Mouse (Mus musculus) c-Kit-negative CD71-positive TER-119-positive erythroid progenitor cells, embryonic 14.5 days (primary cell): ENCODE data around the gene Rxrg.

Experiments
- DNase-seq: peaks from one replicate; pipeline ENCODE4 v3.0.0-alpha.2; 2013; ENCODE audit warnings: low read depth, low spot score

Gene Rxrg

DNA sequence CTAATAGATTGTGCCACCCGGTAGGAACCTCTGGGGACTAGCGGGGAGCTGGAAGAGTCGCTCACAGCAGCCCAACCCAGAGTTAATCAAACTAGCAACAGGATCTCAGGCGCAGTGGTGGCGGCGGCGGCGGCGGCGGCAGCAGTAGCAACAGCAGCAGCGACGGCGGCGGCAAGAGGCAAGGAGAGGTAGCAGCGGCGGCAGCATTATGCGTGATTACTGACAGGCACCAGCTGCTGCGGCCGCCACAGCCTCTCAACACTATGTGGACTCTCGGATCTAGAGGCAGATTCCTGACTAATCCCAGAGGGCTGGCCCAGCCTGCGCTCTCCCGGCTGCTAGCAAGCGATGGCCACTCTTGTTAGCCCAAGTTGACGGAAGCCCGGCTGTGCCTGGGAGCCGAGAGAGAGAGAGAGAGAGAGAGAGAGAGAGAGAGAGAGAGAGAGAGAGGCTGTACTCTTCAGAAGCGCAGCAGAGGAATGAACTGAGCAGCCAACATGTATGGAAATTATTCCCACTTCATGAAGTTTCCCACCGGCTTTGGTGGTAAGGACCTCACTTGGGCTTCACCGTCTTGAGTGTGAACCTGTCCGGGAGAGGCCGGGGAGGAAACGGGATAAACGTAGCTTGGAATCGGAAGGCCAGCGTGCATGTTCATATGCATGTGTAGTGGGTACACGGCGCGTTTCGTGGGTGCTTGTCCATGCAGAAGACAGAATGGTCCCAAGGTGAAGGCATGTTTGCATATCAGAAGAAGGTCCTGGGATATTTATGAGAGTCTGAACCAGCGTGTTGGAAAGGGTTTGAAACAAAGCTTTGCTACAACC lies at the start of gene Rxrg:
Gene Rxrg, plus strand, starts transcription at position 130 of the 827 bp plus-strand sequence.
- no peak for DNase-seq

DNA sequence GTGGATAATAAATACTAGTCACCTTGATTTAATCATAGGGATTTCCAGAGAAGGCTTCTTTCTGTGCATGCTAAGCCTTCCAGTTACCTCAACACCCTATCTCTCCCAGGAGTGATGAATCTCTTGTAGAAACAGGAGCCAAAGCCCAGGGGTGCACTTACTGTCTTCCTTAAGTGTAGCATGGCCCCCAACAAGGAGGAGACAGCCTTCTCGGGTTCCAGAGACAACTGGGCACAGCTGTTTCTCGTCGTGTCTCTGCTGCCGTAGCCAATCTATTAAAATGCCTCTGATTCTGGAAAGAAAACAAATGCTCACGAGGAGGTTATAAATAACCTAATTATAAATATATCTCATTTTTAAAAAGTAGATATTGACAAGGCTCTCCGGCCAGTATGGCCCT lies 48.9 kb upstream of the Rxrg start:
- no peak for DNase-seq

DNA sequence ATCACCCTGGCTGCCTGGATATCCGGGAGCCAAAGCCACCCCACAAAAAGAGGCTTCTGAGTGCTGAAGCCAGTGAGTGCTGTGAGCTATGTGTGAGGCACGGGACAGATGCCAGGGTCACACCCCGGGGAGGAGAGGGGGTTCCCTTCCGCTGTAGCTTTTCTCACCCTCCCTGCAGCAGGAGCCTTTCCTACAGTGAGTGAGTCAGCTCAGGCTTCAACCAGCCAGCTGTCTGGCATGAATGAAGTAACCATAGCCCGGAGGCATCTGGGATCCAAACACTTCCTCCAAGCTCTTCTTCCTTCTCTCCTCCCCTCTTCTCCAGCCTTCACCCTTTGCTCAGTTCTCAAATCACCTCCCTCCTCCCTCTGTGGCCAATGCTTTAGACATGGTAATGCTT lies 46.6 kb upstream of the Rxrg start:
- DNase-seq: no peak

DNA sequence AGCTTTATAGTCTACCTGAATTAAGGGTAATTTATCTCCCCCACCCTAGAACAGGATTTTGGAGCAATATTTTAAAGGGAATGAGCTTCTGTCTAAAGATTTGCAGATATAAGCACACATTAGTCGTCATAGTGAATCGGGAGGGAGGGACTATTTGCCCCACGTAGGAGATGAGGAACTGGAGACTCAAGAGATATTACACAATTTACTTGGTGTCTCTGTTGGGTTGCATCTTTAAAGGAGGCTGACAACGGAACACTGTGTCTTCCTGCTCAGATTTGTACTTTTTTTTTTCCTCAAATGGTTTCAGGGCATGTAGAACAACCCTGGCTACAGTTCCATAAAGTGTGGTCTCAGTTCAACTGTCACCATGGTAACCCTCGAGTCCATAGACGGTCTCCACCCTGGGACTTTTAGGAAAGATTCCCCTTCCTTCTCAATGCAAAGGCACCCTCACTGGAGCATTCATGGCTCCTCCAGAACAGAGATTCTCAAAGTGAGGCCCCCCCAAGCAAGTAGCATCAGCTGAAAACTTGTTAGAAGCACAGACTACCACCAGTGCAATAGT lies 44.1 kb upstream of the Rxrg start:
- no peak for DNase-seq

DNA sequence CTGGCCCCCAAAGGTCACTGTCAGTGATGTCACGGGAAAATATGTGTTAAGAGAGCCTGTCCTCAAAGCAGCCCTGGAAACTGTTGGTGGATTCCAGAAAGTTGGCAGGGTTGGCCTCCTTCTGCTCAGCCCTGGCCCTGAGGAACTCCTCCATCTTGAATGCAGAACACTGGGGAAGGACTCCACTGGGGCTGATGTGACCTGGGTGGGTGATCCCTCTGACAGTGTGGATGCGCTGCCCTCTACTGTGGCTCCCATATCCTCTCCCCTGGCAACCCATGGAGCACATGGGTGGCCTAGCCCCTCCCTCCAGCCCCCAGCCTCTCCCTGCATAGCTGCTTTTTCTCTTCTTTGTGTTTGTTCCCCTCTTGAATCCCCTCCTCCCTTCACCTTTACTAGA lies 31.6 kb upstream of the Rxrg start:
- DNase-seq: no peak

DNA sequence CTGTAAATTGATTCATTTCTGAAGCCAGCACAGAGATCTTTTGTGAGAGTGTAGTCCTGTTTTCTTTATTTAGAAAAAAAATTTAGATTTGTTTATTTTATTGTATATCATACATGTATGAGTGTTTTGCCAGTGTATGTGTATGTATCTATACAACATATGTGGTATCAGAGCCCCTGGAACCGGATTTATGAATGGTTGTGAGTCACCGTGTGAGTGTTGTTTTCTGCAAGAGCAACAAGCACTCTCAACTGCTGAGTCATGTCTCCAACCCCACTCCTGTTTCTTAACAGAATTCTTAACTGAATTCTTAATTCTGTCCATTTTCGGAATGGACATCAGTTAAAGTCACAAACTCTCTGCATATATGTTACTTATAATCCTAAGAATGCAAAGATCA lies 19.1 kb upstream of the Rxrg start:
- DNase-seq: no peak

DNA sequence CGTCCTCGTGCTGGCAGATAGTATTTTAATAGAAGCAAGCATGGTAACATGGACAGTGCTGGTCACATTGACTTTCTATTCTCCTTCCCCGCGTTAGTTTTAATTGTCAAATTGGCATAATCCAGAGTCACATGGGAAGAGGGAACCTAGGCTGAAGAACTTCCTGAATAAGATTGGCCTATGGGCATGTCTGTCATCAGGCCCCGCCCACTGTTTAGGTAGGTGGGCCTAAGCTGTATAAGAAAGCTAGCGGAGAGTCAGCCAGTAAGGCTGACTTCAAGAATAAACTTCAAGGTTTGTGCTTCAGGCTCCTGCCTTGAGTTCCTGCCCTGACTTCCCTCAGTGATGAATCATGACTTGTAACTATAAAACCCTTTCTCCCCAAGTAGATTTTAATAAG lies 15.0 kb upstream of the Rxrg start:
- DNase-seq: no peak

DNA sequence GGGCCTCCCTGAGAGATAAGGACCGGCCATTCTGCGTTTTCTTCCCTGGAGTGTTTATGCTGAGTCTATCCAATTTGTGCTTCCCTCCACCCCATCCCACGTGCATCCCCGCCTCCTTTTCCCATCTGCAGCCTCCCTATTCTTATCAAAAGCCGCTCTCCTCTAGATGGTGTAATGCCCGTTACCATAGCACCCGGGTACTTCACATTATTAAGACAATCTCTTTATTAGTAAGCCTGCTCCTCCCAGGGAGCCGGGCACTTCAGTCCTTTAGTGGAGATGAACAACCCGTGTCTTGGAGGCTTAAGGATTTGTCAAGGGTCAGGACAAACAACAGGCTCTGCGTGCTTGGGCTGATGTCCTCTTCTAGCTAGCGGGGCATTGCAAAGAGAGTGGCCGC lies 14.3 kb upstream of the Rxrg start:
- DNase-seq: no peak

DNA sequence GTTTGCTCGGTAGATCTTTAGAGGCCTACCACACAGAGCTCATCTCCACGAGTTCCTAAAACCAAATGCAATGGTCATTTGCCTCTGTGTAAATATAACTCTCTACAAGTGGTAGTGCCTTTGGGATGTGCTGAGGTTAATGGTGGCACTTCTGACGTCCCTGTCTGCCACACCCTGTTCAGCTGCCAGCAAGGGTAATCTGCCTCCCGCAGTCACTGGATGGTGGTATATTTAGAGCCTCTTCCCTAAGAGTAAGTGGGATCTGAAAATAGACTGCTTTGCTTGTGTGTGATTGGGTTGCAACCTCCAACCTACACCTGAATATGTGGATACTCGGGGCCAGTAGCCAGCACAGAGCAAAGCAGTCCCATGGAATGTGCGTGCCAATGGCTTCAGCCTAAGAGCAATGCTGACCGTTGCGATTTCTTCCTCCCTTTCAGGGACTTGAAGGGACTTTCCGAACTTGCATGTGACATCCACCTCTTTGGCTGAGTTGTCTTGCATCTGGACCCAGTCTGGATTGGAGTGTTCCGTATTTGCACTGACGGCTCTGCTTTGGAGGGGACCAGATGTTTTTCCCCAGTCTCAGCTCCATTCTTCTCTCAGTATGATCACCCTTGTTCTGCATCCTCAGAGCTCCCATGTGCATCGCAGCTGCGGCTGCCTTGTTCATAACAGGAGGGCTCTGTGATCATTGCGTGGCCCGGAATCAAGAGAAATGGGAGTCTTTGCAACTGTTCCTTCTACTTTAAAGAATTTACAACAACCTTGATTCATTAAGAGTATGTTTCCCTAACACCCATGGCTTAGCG lies 9.2 kb upstream of the Rxrg start:
- DNase-seq: no peak

DNA sequence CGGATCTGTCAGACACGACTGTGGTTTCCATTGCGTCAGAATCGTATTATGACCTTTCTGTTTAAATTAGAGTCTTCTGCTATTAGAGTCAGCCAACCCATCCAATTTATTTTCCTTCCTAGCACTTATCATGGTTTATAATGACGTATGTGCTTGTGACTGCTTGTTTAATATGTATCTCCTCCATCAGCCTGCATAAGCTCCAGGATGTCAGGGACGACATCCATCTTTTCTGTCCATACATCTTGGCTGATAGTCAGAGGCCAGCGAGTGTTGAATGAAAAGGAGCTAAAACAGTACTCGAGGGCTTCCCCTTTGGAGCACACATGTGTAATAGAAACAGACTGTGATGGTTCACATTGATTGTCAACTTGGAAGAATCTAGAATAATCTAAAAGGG lies 6.0 kb upstream of the Rxrg start:
- no peak for DNase-seq

DNA sequence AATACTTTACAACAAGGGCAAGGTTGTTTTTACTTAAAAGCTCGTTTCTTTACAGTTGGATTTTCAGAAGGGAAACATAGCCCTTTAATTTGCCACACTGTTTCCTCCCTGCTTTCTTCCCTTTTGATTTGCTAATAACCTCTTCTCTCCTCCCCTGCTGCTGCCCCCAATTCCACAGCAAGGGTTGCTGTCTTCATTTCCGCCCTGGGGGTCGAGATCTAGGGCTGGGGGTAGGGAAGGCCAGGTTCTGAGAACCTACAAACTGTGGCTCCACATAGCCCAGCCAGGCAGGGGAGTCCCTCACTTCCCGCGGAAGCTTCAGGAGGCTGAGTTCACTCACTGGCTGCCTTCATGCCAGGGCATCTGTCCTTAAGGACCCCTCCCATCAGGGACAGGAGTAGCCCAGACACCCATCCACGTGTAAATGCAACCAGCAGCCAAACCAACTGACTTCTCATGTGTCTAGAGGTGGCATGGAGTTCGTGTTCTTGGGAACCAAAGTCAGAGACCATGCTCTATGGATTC lies 1.1 kb downstream of the Rxrg start:
- no peak for DNase-seq

DNA sequence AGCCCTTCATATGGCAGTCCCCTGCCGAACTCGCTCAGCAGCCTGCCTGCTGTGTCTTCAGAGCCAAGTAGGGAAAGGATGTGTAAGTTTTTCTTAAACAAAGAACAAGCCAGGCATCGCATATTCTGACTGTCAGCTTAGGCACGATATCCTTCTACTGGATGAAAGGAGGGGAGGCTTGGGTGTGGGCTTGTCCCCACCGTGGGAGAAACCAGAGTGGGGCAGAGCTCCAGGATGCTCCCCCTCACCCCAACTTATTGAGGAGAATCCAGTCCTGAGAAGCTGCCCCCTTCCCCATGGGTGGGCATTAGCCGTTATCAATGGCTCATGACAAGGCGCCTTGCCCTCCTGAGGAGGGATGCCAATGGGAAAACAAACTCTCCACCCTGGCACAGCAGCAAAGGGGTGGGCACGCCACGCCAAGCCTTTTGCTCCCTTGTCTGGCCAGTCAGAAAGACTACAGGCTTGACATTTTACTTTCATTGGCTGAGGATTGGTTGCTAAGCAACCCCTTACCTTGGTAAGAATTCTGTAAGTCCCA lies 10.1 kb downstream of the Rxrg start:
- DNase-seq: no peak

DNA sequence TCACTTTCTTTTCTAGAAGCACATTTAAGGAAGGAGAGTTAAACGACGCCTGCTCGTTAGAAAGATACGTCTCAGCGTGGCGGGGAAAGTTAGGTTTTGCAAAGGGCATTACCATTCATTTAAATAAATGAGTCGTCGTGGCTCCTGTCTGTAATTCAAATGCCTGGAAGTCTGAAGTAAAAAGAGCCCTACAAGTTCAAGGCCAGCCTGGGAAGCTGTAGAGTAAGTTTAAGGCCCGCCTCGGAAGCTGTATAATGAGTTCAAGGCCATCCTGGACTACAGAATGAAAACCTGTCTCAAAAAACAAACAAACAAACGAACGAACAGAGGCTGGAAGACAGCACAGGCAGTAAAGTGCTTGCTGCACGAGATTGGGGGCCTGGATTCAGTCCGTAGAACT lies 18.9 kb downstream of the Rxrg start:
- DNase-seq: no peak

DNA sequence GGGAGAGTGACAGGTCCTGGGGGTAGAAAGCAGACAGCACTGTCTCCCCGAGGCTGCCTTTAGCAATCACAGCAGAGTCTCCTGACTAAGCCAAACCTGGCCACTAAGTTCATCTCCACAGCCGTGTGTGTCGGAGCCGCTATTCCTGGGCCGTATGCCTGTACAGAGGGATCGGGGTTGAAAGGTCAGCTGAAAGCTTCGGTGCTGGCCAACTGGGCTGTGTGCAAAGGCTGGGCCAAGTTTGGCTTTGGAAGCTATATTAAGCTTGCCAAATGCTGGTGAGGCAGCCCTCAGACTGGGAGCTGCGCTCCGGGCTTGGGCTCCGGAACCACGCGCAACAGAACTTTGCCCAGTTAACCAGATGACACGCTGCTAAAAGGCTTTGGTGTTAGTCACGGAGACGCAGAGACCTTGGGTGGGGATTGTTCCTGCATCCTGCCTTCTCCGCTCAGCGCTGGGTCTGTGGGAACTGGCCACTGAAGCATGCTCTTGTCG lies 19.9 kb downstream of the Rxrg start:
- no peak for DNase-seq

DNA sequence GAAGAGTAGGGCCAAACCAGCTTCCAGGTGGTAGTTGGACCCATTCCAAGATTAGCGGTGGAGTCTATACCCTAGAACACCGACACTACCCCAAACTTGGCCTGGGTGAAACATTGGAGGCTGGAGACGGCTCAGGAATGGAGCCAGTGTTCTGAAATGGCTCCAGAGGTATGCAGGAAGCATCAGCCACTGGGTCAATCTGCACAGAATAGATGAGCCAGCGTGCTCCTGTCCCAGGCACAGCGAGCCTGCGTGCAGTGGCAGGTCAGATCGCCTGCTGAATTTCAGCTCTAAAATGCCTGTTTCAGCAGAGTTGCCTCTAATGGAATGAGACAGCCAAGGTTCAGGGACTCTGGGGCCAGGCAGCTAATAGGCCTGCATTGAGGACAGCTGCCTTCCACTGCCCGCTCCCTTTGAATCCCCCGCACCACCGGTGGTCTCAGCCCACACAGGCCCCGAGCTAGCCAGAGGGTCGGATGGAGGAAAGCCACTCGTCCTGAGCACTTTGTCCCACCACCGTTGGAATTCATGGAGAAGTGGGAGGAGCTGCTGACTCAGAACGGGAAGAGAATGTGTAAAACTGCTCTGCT lies 22.1 kb downstream of the Rxrg start:
- DNase-seq: no peak

DNA sequence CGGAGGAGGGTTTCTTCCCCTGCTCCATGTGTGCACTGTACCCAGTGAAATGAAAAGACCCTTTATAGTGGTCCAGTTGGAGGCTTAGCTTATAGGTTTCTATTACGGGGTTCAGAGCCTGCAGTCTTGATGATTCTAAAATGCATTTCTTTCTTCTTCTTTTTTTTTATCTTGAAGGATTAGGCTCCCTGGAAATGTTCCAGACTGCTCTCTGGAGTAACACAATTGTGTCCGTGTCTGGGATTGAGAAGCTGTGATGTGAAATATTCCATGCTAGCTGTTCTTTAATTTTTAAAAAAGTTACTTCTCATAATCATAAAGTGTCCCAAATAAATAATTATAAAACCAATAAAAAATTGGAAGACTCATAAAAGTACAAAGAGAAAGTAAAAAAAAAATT lies 26.9 kb downstream of the Rxrg start:
- DNase-seq: no peak

DNA sequence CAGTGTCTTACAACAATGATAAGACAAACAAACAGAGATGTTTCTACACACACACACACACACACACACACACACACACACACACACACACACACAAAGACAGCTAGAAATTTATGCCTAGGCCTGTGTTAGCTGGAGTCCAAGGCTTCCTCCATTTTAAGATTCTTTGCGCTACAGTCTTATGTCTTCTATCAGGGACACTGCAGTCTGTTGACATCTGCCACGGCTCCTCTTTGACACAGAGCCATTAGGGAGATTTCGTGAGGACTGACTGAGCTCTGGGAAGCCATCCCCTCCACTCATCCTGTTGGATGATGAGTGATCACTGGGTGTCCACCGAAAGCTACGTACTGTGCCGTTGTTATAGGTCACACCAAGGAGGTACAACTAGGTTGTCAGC lies 33.6 kb downstream of the Rxrg start:
- no peak for DNase-seq

DNA sequence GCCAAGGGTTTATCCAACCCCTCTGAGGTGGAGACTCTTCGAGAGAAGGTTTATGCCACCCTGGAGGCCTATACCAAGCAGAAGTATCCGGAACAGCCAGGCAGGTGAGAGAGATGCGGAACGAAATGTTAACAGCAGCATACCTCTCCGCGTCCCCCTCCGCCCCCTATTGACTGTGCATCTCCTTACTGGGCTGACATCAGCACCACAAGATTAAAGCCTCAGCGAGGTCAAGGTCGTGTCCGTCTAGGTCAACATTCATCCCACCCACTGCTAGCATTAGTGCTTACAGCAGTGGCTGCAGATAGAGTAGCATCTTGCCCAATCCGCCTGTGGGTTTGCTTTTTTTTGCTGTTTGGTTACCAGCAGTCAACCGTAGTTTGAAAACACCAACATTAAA lies 37.5 kb downstream of the Rxrg start:
- no peak for DNase-seq

DNA sequence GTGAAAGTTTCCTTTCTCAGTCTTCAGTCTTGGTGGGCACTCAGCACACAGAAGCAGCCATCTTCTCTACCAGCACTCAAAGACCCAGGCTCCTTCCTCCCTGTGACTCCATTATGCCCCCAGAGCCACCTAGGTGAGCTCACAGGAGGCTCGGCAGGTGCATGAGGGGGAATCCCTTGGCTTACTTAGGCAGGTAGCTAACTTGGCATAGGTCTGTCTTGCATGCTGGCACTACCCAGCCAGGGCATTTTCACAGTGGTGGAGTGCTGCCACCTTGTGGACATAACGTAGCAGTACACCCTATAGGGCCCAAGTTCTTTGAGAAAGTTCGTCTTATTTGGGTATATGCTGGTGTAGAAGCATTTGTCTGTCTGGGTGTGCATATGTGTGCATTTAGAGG lies 38.8 kb downstream of the Rxrg start:
- peak; percentile 56 for DNase-seq

DNA sequence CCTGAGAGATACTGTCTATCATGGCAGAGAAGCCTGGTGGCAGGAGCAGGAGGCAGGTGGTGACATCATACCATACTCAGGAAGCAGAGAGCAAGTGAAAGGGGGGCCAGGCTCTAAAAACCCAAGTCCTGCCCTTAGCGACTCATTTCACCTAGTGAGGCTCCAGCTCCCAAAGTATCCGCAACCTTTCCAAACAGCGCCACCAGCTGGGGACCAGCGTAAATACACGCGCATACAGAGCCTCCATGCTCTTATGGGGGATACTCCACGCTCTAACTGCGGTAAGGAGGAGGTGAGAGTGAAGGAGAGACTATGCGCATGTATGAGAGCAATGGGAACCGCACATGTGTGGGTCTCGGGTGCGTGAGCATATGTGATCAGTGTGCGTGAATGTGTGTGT lies 39.9 kb downstream of the Rxrg start:
- no peak for DNase-seq

DNA sequence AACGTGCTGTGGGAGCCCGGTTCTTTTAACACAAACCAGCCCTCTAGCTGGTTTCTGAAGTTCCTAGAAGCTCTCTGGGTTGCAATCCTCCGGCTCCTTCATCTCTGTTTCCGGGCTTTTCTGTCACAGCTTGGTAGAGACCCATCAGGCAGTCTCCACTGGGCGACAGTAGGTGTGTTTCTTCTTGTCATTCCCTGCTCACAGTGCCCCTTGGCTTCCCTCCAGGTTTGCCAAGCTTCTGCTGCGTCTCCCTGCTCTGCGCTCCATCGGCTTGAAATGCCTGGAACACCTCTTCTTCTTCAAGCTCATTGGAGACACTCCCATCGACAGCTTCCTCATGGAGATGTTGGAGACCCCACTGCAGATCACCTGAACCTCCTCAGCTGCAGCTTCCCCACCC lies 40.7 kb downstream of the Rxrg start:
- no peak for DNase-seq
